Mouse (Mus musculus) cerebellum, adult 2 months (tissue): ENCODE data around the gene Meis2.

Experiments
- CTCF ChIP-seq: fragments of 200-500 bp; IDR thresholded peaks from 2 replicates; pipeline ENCODE4 v1.5.1; 2011; ENCODE audit warnings: low read depth, mild to moderate bottlenecking, control low read depth, low read length, moderate library complexity, borderline replicate concordance; ENCODE audit not compliant: insufficient read depth
- POLR2A ChIP-seq: fragments of 200-500 bp; IDR thresholded peaks from 2 replicates; pipeline ENCODE4 v1.6.1; 2011; ENCODE audit warnings: low read length, control low read depth, borderline replicate concordance; ENCODE audit not compliant: insufficient read depth

GRCm38 (mm10) chr2:115962113-115962512, 103.5 kb downstream of the Meis2 start:
- TF ChIP-seq POLR2A: no peak
- no peak for TF ChIP-seq CTCF
